Mouse (Mus musculus) urinary bladder, postnatal 10 days (tissue): Measurements from ENCODE around the gene Myl3.
A peak's percentile ranks its signal among the peaks of the same experiment; 100 is the strongest.

ENCODE experiments used
- DNase-seq: peaks from one replicate; pipeline ENCODE4 v3.0.0; 2022; ENCODE audit warnings: low spot score

Myl3 gene

GRCm38 (mm10) chr9:110741711-110742294 lies at the start of gene Myl3:
TSS of gene Myl3 (plus strand) at chr9:110741861.
- DNase-seq, result no peak

- DNase-seq, result no peak
Measured at GRCm38 (mm10) chr9:110695165-110695755, 46.4 kb upstream of the Myl3 start.

- no peak for DNase-seq
Measured at GRCm38 (mm10) chr9:110696427-110696826, 45.2 kb upstream of the Myl3 start.

GRCm38 (mm10) chr9:110697465-110697864 lies 44.2 kb upstream of the Myl3 start:
- DNase-seq, result no peak

GRCm38 (mm10) chr9:110699574-110699973 lies 42.1 kb upstream of the Myl3 start:
- no peak for DNase-seq

- DNase-seq, result no peak
Measured at GRCm38 (mm10) chr9:110701114-110702032, 40.3 kb upstream of the Myl3 start.

GRCm38 (mm10) chr9:110702848-110703247 lies 38.8 kb upstream of the Myl3 start:
- no peak for DNase-seq

- no peak for DNase-seq
Measured at GRCm38 (mm10) chr9:110703951-110704350, 37.7 kb upstream of the Myl3 start.

GRCm38 (mm10) chr9:110706784-110707183 lies 34.9 kb upstream of the Myl3 start:
- DNase-seq, result no peak

- peak; percentile 38 for DNase-seq
Measured at GRCm38 (mm10) chr9:110709640-110710258, 31.9 kb upstream of the Myl3 start.

GRCm38 (mm10) chr9:110711532-110711931 lies 30.1 kb upstream of the Myl3 start:
- DNase-seq, result no peak

GRCm38 (mm10) chr9:110711996-110712395 lies 29.7 kb upstream of the Myl3 start:
- no peak for DNase-seq

- no peak for DNase-seq
Measured at GRCm38 (mm10) chr9:110712545-110712944, 29.1 kb upstream of the Myl3 start.

- DNase-seq, result no peak
Measured at GRCm38 (mm10) chr9:110713389-110713788, 28.3 kb upstream of the Myl3 start.

GRCm38 (mm10) chr9:110715426-110715825 lies 26.2 kb upstream of the Myl3 start:
- DNase-seq, result no peak

- no peak for DNase-seq
Measured at GRCm38 (mm10) chr9:110716775-110717174, 24.9 kb upstream of the Myl3 start.

GRCm38 (mm10) chr9:110718071-110718470 lies 23.6 kb upstream of the Myl3 start:
- no peak for DNase-seq

GRCm38 (mm10) chr9:110718810-110719209 lies 22.9 kb upstream of the Myl3 start:
- no peak for DNase-seq

GRCm38 (mm10) chr9:110719977-110720376 lies 21.7 kb upstream of the Myl3 start:
- DNase-seq, result no peak

- DNase-seq, result no peak
Measured at GRCm38 (mm10) chr9:110722060-110722459, 19.6 kb upstream of the Myl3 start.

- DNase-seq, result no peak
Measured at GRCm38 (mm10) chr9:110725721-110726135, 15.9 kb upstream of the Myl3 start.

GRCm38 (mm10) chr9:110726867-110727266 lies 14.8 kb upstream of the Myl3 start:
- no peak for DNase-seq

- no peak for DNase-seq
Measured at GRCm38 (mm10) chr9:110729841-110730240, 11.8 kb upstream of the Myl3 start.
